Mouse (Mus musculus): ENCODE data around the gene Slc12a5. TPM values are rescaled to one million over a fixed set of nuclear protein-coding genes. Genes with fewer than 3 reads are reported as not detected.

Slc12a5 gene
- polyA plus RNA-seq, 1 experiment from 2014 or later: 21.4 TPM

- Histone ChIP-seq H3K9ac (no peak overlapping the region), H3K4me1 (replicated peaks) (peaks cover 32% of the 10 kb centered on the region), H3K27me3 (peaks cover 32% of the 10 kb centered on the region), H3K27ac (no peak overlapping the region; the same call in 1 of the 2 replicates), H3K4me3 (no peak overlapping the region), H3K4me2 (no peak overlapping the region), H3K9me3 (no peaks in the 10 kb centered on the region), H3K36me3 (peaks cover 35% of the 10 kb centered on the region)
- 88% methylated on average over 11 of the region's 11 CpGs for WGBS
- no peak for ATAC-seq (ENCODE audit: low FRiP score)
Observed at GRCm38 (mm10) chr2:164994156-164994555, 33.6 kb downstream of the Slc12a5 start.

GRCm38 (mm10) chr2:164994659-164995428, 34.2 kb downstream of the Slc12a5 start:
- peaks cover 42% of the 10 kb centered on the region for H3K36me3 ChIP-seq
- H3K9me3 ChIP-seq: no peaks in the 10 kb centered on the region
- H3K4me2 ChIP-seq: no peak overlapping the region
- WGBS: 61% methylated on average over 21 of the region's 21 CpGs
- no peak for ATAC-seq (ENCODE audit: low FRiP score)
- H3K4me3 ChIP-seq: no peak overlapping the region
- H3K27ac ChIP-seq: no peak overlapping the region; the same call in 1 of the 2 replicates
- peaks cover 32% of the 10 kb centered on the region for H3K4me1 ChIP-seq (replicated peaks)
- no peak overlapping the region for H3K9ac ChIP-seq
- H3K27me3 ChIP-seq: peaks cover 39% of the 10 kb centered on the region

- H3K36me3 ChIP-seq: peaks cover 53% of the 10 kb centered on the region
- no peaks in the 10 kb centered on the region for H3K9me3 ChIP-seq
- no peak overlapping the region for H3K9ac ChIP-seq
- no peak for ATAC-seq (ENCODE audit: low FRiP score)
- H3K27me3 ChIP-seq: peaks cover 45% of the 10 kb centered on the region
- no peak overlapping the region for H3K4me3 ChIP-seq
- WGBS: 71% methylated on average over 11 of the region's 11 CpGs
- H3K4me1 ChIP-seq (replicated peaks): peaks cover 32% of the 10 kb centered on the region
- H3K4me2 ChIP-seq: no peak overlapping the region
- no peak overlapping the region for H3K27ac ChIP-seq
Observed at GRCm38 (mm10) chr2:164995976-164996375, 35.4 kb downstream of the Slc12a5 start.

- H3K9me3 ChIP-seq: no peaks in the 10 kb centered on the region
- peak overlapping the region; percentile 29 for H3K4me3 ChIP-seq
- no peak for ATAC-seq (ENCODE audit: low FRiP score)
- H3K9ac ChIP-seq: peak overlapping the region; percentile 70
- H3K36me3 ChIP-seq: peaks cover 64% of the 10 kb centered on the region
- WGBS: 13% methylated on average over 46 of the region's 49 CpGs
- H3K4me1 ChIP-seq (replicated peaks): peaks cover 32% of the 10 kb centered on the region
- peak overlapping the region; percentile 53 for H3K4me2 ChIP-seq
- H3K27me3 ChIP-seq: peaks cover 45% of the 10 kb centered on the region
- H3K27ac ChIP-seq: no peak overlapping the region
Observed at GRCm38 (mm10) chr2:164996848-164997720, 36.5 kb downstream of the Slc12a5 start.

DNA sequence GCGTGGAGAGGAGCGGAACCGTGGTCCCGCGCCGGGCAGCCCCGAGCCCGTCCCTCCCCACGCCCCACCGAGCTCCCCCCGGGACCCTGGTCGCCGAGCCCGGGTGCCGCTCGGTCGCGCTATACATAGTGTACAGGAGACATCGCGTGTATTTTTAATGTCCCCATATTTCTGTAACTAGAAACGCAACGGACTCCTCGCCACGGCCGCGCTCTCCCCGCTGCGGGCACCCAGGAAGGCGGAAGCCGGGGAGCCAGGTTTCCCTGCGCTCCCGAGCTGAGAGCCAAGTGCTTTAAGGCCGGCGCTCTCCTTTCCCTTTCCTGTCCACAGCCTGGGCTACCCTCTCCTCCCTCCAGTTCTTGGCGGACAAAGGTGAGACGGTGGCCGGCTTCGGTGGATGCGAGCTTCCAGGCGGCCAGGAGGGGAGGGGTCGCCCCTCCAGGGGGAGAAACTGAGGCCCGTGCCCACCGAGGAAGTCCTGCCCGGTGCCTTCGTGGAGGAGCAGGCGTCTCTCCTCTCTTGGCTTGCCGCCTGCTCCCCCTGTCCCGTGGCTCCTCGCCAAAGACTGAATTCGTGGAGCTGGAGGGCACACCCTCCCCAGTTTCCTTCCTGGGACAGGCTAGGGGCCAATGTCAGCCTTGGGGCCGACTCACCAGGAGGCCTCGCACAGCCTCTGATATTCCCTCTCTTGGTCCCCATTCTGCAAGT, 37.3 kb downstream of the Slc12a5 start:
- H3K27ac ChIP-seq: no peak overlapping the region
- H3K4me2 ChIP-seq: peak overlapping the region; percentile 53
- WGBS: 3% methylated on average over 51 of the region's 52 CpGs
- peaks cover 66% of the 10 kb centered on the region for H3K36me3 ChIP-seq
- peaks cover 45% of the 10 kb centered on the region for H3K27me3 ChIP-seq
- peak overlapping the region; percentile 70 for H3K9ac ChIP-seq
- no peak for ATAC-seq (ENCODE audit: low FRiP score)
- peak overlapping the region; percentile 29 for H3K4me3 ChIP-seq
- H3K4me1 ChIP-seq (replicated peaks): peaks cover 32% of the 10 kb centered on the region
- H3K9me3 ChIP-seq: no peaks in the 10 kb centered on the region

- ATAC-seq (ENCODE audit: low FRiP score): no peak
- Histone ChIP-seq H3K36me3 (peaks cover 89% of the 10 kb centered on the region), H3K9ac (no peak overlapping the region), H3K4me1 (replicated peaks) (peaks cover 20% of the 10 kb centered on the region), H3K4me3 (no peak overlapping the region), H3K4me2 (no peak overlapping the region), H3K9me3 (no peaks in the 10 kb centered on the region), H3K27me3 (peaks cover 34% of the 10 kb centered on the region), H3K27ac (no peak overlapping the region)
- 91% methylated on average over 13 of the region's 13 CpGs for WGBS
Observed at GRCm38 (mm10) chr2:165001958-165002357, 41.4 kb downstream of the Slc12a5 start.

- ATAC-seq (ENCODE audit: low FRiP score): no peak
- no peak overlapping the region for H3K4me3 ChIP-seq
- WGBS: 76% methylated on average over 3 of the region's 3 CpGs
Observed at GRCm38 (mm10) chr2:165003108-165003507, 42.5 kb downstream of the Slc12a5 start.

GRCm38 (mm10) chr2:165004237-165004636, 43.6 kb downstream of the Slc12a5 start:
- 82% methylated on average over 10 of the region's 10 CpGs for WGBS
- H3K4me2 ChIP-seq: no peak overlapping the region
- no peaks in the 10 kb centered on the region for H3K4me1 ChIP-seq (replicated peaks)
- peaks cover 100% of the 10 kb centered on the region for H3K36me3 ChIP-seq
- ATAC-seq (ENCODE audit: low FRiP score): no peak
- H3K4me3 ChIP-seq: no peak overlapping the region
- H3K9ac ChIP-seq: no peak overlapping the region
- H3K27me3 ChIP-seq: peaks cover 13% of the 10 kb centered on the region
- H3K9me3 ChIP-seq: no peaks in the 10 kb centered on the region
- no peak overlapping the region for H3K27ac ChIP-seq

More at GRCm38 (mm10) chr2:165003108-165003507, 42.5 kb downstream of the Slc12a5 start:
- Histone ChIP-seq H3K36me3 (peaks cover 98% of the 10 kb centered on the region), H3K9me3 (no peaks in the 10 kb centered on the region), H3K27ac (no peak overlapping the region), H3K4me2 (no peak overlapping the region), H3K27me3 (peaks cover 23% of the 10 kb centered on the region), H3K9ac (no peak overlapping the region), H3K4me1 (replicated peaks) (peaks cover 9% of the 10 kb centered on the region)

GRCm38 (mm10) chr2:165006813-165007212, 46.2 kb downstream of the Slc12a5 start:
- 87% methylated on average over 4 of the region's 4 CpGs for WGBS
- Histone ChIP-seq H3K4me2 (no peak overlapping the region), H3K9ac (no peak overlapping the region), H3K27ac (no peak overlapping the region), H3K4me1 (replicated peaks) (no peaks in the 10 kb centered on the region), H3K4me3 (no peak overlapping the region), H3K36me3 (peaks cover 100% of the 10 kb centered on the region), H3K9me3 (no peaks in the 10 kb centered on the region), H3K27me3 (no peaks in the 10 kb centered on the region)
- ATAC-seq (ENCODE audit: low FRiP score): no peak

GRCm38 (mm10) chr2:165007986-165008385, 47.4 kb downstream of the Slc12a5 start:
- Histone ChIP-seq H3K4me3 (no peak overlapping the region), H3K27ac (no peak overlapping the region), H3K4me1 (replicated peaks) (no peaks in the 10 kb centered on the region), H3K9me3 (no peaks in the 10 kb centered on the region), H3K36me3 (peaks cover 100% of the 10 kb centered on the region), H3K9ac (no peak overlapping the region), H3K27me3 (no peaks in the 10 kb centered on the region), H3K4me2 (no peak overlapping the region)
- 97% methylated on average over 1 of the region's 1 CpGs for WGBS
- ATAC-seq (ENCODE audit: low FRiP score): no peak

DNA sequence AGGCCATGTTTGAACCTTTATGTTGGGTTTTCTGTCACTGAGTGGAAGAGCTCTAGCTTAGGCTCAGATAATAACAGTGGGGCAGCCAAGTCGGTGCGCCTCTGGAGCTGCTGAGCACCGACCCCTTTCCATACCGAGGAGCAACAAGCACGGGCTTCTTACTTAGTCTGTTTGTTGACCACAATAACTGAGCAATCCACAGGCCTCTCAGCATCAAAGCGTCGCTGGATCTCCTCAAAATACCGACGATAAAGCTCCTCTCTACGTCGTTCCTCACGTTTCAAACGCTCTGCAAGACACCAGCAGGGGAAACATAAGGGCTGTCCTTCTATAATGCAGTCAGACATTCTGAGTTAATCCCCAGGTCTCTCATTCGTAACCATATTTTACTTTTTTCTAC, 48.6 kb downstream of the Slc12a5 start:
- Histone ChIP-seq H3K36me3 (peaks cover 91% of the 10 kb centered on the region), H3K27me3 (no peaks in the 10 kb centered on the region), H3K4me3 (no peak overlapping the region), H3K9me3 (no peaks in the 10 kb centered on the region), H3K27ac (no peak overlapping the region), H3K9ac (no peak overlapping the region), H3K4me2 (no peak overlapping the region), H3K4me1 (replicated peaks) (no peaks in the 10 kb centered on the region)
- no peak for ATAC-seq (ENCODE audit: low FRiP score)
- WGBS: 96% methylated on average over 14 of the region's 14 CpGs

GRCm38 (mm10) chr2:165009581-165009980, 49.0 kb downstream of the Slc12a5 start:
- Histone ChIP-seq H3K27me3 (no peaks in the 10 kb centered on the region), H3K9me3 (no peaks in the 10 kb centered on the region), H3K36me3 (peaks cover 87% of the 10 kb centered on the region), H3K9ac (no peak overlapping the region), H3K4me1 (replicated peaks) (no peaks in the 10 kb centered on the region), H3K4me2 (no peak overlapping the region), H3K4me3 (no peak overlapping the region), H3K27ac (no peak overlapping the region)
- WGBS: 93% methylated on average over 2 of the region's 2 CpGs
- ATAC-seq (ENCODE audit: low FRiP score): no peak
